8 mouse cellular contexts compared by ENCODE assay signal in the genomic region with DNA sequence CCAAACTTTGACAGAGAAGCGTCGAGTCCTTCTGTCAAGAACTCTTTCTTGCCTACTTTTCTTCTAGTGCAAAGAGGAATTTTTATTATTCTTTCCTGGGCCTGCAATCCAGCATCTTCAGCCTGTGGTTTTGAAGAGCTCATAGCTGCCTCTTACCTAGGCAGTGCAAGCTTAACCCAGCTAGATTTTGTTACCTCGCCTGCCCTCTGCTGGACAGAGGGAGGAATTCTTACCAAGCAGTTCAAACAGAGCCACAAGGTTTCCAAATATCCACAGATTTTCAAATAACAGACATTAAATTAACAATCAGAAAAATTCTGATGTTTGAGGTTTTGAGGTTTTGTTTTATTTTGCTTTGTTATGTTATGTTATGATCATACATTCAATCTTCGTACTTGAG.
DNase-seq lines count a peak whose midpoint lies in the region; ATAC-seq and TF ChIP-seq lines count a peak whose summit lies in the region.

No protein-coding gene starts in this region.

- H3K27me3 ChIP-seq in intestine, postnatal 0 days (replicated peaks; ENCODE audit: control insufficient read depth, insufficient read depth, low read length): no peaks in the 10 kb centered on the region
- H3K27me3 ChIP-seq in intestine, embryonic 15.5 days (replicated peaks): no peaks in the 10 kb centered on the region
- H3K27me3 ChIP-seq in forebrain, embryonic 13.5 days: no peaks in the 10 kb centered on the region
- no peaks in the 10 kb centered on the region for H3K27me3 ChIP-seq in limb, embryonic 10.5 days (ENCODE audit: low read depth, poor library complexity, severe bottlenecking)
- H3K27me3 ChIP-seq in neural tube, embryonic 14.5 days (ENCODE audit: control insufficient read depth, insufficient read depth, low read length): no peaks in the 10 kb centered on the region
- no peaks in the 10 kb centered on the region for H3K27me3 ChIP-seq in thymus, adult 2 months (ENCODE audit: control insufficient read depth, insufficient read depth, low read length)

- no peak overlapping the region for H3K4me2 ChIP-seq in intestine, postnatal 0 days (replicated peaks; ENCODE audit: low read depth)
- no peak overlapping the region for H3K4me2 ChIP-seq in intestine, embryonic 15.5 days (replicated peaks)
- H3K4me2 ChIP-seq in forebrain, embryonic 13.5 days: no peak overlapping the region
- no peak overlapping the region for H3K4me2 ChIP-seq in neural tube, embryonic 14.5 days (ENCODE audit: low read depth, low read length)

- H3K4me3 ChIP-seq in intestine, postnatal 0 days (ENCODE audit: low read depth, low read length): no peak overlapping the region
- H3K4me3 ChIP-seq in intestine, embryonic 15.5 days (replicated peaks): no peak overlapping the region
- H3K4me3 ChIP-seq in forebrain, embryonic 13.5 days: no peak overlapping the region
- no peak overlapping the region for H3K4me3 ChIP-seq in limb, embryonic 10.5 days
- H3K4me3 ChIP-seq in neural tube, embryonic 14.5 days (ENCODE audit: low read depth, low read length): no peak overlapping the region
- H3K4me3 ChIP-seq in thymus, adult 2 months (ENCODE audit: control insufficient read depth, insufficient read depth, low read length): no peak overlapping the region

- H3K4me1 ChIP-seq in intestine, postnatal 0 days (replicated peaks; ENCODE audit: control insufficient read depth, insufficient read depth, low read length): no peaks in the 10 kb centered on the region
- H3K4me1 ChIP-seq in intestine, embryonic 15.5 days (replicated peaks): no peaks in the 10 kb centered on the region
- H3K4me1 ChIP-seq in forebrain, embryonic 13.5 days: no peaks in the 10 kb centered on the region
- no peaks in the 10 kb centered on the region for H3K4me1 ChIP-seq in limb, embryonic 10.5 days
- no peaks in the 10 kb centered on the region for H3K4me1 ChIP-seq in neural tube, embryonic 14.5 days (ENCODE audit: control insufficient read depth, insufficient read depth, low read length)
- H3K4me1 ChIP-seq in thymus, adult 2 months (replicated peaks; ENCODE audit: control insufficient read depth, insufficient read depth, low read length): no peaks in the 10 kb centered on the region

- ATAC-seq in intestine, postnatal 0 days: no peak
- no peak for ATAC-seq in intestine, embryonic 15.5 days
- peak; percentile 72; the same call in 1 of the 2 replicates for ATAC-seq in cerebellum, adult (ENCODE audit: insufficient number of reproducible peaks, low FRiP score, low TSS enrichment)
- ATAC-seq in forebrain, embryonic 13.5 days: peak; percentile 78; the same call in 1 of the 2 replicates
- 0 out of 2 replicates have a peak, but pooled peaks have one; percentile 46 for ATAC-seq in neural tube, embryonic 14.5 days (ENCODE audit: low read depth)

- TF ChIP-seq POLR2A in thymus, adult 2 months (IDR thresholded peaks at IDR 0.05; ENCODE audit: control insufficient read depth, extremely low read depth, insufficient read depth, low read length, poor library complexity): no peak

- no peak overlapping the region for H3K9ac ChIP-seq in intestine, postnatal 0 days (ENCODE audit: low read depth, low read length)
- no peak overlapping the region for H3K9ac ChIP-seq in intestine, embryonic 15.5 days
- H3K9ac ChIP-seq in forebrain, embryonic 13.5 days: no peak overlapping the region
- no peak overlapping the region for H3K9ac ChIP-seq in neural tube, embryonic 14.5 days (replicated peaks; ENCODE audit: low read depth, low read length)

- no peaks in the 10 kb centered on the region for H3K36me3 ChIP-seq in intestine, postnatal 0 days (ENCODE audit: control insufficient read depth, insufficient read depth)
- no peaks in the 10 kb centered on the region for H3K36me3 ChIP-seq in intestine, embryonic 15.5 days
- no peaks in the 10 kb centered on the region for H3K36me3 ChIP-seq in forebrain, embryonic 13.5 days (ENCODE audit: poor library complexity, severe bottlenecking)
- no peaks in the 10 kb centered on the region for H3K36me3 ChIP-seq in limb, embryonic 10.5 days
- no peaks in the 10 kb centered on the region for H3K36me3 ChIP-seq in neural tube, embryonic 14.5 days (ENCODE audit: control insufficient read depth, insufficient read depth, low read length)
- H3K36me3 ChIP-seq in thymus, adult 2 months (ENCODE audit: control insufficient read depth, insufficient read depth, low read length): no peaks in the 10 kb centered on the region

- TF ChIP-seq CTCF in intestine, postnatal 0 days (IDR thresholded peaks at IDR 0.05; ENCODE audit: low read depth): peak; percentile 85
- no peak for TF ChIP-seq CTCF in thymus, adult 2 months (IDR thresholded peaks at IDR 0.05; ENCODE audit: borderline replicate concordance, control insufficient read depth, extremely low read depth, insufficient read depth, low read length, poor library complexity)

- DNase-seq in induced T-regulatory cell, adult 2 months (ENCODE audit: low read depth): peak; percentile 64
- DNase-seq in limb, embryonic 10.5 days (ENCODE audit: low spot score): peak; percentile 79
- peak; percentile 49 for DNase-seq in thymus, adult 2 months

- 27% methylated on average over 4 of the region's 4 CpGs for WGBS in intestine, postnatal 0 days
- 25% methylated on average over 4 of the region's 4 CpGs for WGBS in intestine, embryonic 15.5 days
- 21% methylated on average over 4 of the region's 4 CpGs for WGBS in forebrain, embryonic 13.5 days
- WGBS in limb, embryonic 10.5 days: 28% methylated on average over 4 of the region's 4 CpGs
- 33% methylated on average over 4 of the region's 4 CpGs for WGBS in neural tube, embryonic 14.5 days
- WGBS in thymus, adult 2 months: 25% methylated on average over 4 of the region's 4 CpGs

- H3K9me3 ChIP-seq in intestine, postnatal 0 days (ENCODE audit: control insufficient read depth): no peaks in the 10 kb centered on the region
- H3K9me3 ChIP-seq in intestine, embryonic 15.5 days: no peaks in the 10 kb centered on the region
- no peaks in the 10 kb centered on the region for H3K9me3 ChIP-seq in forebrain, embryonic 13.5 days (replicated peaks)
- no peaks in the 10 kb centered on the region for H3K9me3 ChIP-seq in limb, embryonic 10.5 days (replicated peaks)
- no peaks in the 10 kb centered on the region for H3K9me3 ChIP-seq in neural tube, embryonic 14.5 days (ENCODE audit: control insufficient read depth, low read length)

- no peak overlapping the region for H3K27ac ChIP-seq in intestine, postnatal 0 days (ENCODE audit: low read depth, low read length)
- H3K27ac ChIP-seq in intestine, embryonic 15.5 days: no peak overlapping the region
- no peak overlapping the region for H3K27ac ChIP-seq in forebrain, embryonic 13.5 days
- no peak overlapping the region for H3K27ac ChIP-seq in limb, embryonic 10.5 days
- no peak overlapping the region for H3K27ac ChIP-seq in neural tube, embryonic 14.5 days (ENCODE audit: low read depth, low read length)
- no peak overlapping the region for H3K27ac ChIP-seq in thymus, adult 2 months (ENCODE audit: control insufficient read depth, insufficient read depth, low read length)

Comparison
In these comparisons a context has a peak if more than half of its experiments do, and no peak if none do; other contexts are left out.
1. ATAC-seq: peak in cerebellum, adult (single experiment), forebrain, embryonic 13.5 days (single experiment) and neural tube, embryonic 14.5 days (single experiment); none in intestine, postnatal 0 days (single experiment) and intestine, embryonic 15.5 days (single experiment).
2. Peak in every context shown above with its lines, with median percentiles within 50 percentile points of each other: DNase-seq.